Mouse (Mus musculus): ENCODE measurements around the gene Ctsw. TPM values are rescaled to one million over a fixed set of nuclear protein-coding genes. Genes with fewer than 3 reads are reported as not detected.
A peak's percentile ranks its signal among the peaks of the same experiment; 100 is the strongest.

The Ctsw gene
- polyA plus RNA-seq, 1 experiment from 2014 or later = 0.53 TPM

DNA sequence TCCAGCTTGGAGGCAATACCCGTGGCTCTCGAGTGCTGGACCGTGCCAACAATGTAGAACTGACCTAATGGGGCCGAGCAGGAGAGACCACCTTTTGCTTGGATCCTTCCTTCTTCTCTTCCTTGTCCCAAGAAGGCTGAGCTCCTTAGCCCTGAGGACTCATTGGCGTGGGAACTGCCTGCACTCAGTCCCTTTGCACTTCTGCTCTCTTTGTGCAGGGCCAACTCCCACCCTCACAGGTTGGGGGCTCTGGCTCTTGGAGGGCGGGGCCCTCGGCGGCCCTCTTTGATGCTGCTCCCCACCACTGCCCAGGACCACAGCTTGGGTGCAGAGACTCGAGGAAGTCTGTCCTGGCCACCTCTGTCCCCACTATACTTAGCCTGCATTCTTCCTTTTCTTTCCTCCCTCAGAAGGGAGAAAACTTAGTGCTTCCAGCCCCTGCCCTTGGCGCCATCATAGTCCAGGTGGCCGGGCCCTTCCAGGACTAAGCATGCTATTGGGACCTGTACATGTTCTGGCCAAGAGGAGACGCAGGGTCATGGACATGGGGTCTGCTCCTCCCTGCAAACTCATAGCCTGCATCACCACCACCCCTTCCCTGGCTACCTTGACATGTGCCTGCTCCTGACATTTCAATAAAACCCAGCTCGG lies 41.5 kb downstream of the Ctsw start:
- H3K9ac ChIP-seq = peak overlapping the region; percentile 90
- 86% methylated on average over 13 of the region's 13 CpGs for WGBS (ENCODE audit: insufficient replicate concordance)
- 0 out of 2 replicates have a peak overlapping the region, but pooled peaks have one; percentile 82 for H3K4me3 ChIP-seq (replicated peaks)
- H3K4me1 ChIP-seq (replicated peaks) = peaks cover 41% of the 10 kb centered on the region
- ATAC-seq (ENCODE audit: low read depth) = no peak
- no peaks in the 10 kb centered on the region for H3K9me3 ChIP-seq (replicated peaks)
- peaks cover 30% of the 10 kb centered on the region for H3K36me3 ChIP-seq
- no peaks in the 10 kb centered on the region for H3K27me3 ChIP-seq
- no peak overlapping the region for H3K27ac ChIP-seq
- DNase-seq = no peak
- peak overlapping the region; percentile 81; the same call in 1 of the 2 replicates for H3K4me2 ChIP-seq

DNA sequence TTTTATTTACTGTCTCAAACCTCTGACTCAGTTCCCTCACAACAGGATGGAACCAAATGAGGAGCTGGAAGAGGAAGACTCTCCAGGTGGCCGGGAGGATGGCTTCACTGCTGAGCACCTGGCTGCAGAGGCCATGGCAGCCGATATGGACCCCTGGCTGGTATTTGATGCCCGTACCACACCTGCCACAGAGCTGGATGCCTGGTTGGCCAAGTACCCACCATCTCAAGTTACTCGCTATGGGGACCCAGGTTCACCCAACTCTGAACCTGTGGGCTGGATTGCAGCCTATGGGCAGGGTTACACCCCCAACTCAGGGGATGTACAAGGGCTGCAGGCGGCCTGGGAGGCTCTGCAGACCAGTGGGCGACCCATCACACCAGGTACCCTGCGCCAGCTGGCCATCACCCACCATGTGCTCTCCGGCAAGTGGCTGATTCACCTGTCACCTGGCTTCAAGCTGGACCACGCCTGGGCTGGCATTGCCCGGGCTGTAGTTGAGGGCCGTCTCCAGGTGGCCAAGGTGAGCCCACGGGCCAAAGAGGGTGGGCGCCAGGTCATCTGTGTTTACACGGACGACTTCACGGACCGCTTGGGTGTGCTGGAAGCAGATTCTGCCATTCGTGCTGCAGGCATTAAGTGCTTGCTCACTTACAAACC lies 42.3 kb downstream of the Ctsw start:
- H3K9ac ChIP-seq = peak overlapping the region; percentile 90
- H3K4me1 ChIP-seq (replicated peaks) = peaks cover 41% of the 10 kb centered on the region
- H3K4me2 ChIP-seq = peak overlapping the region; percentile 81
- no peaks in the 10 kb centered on the region for H3K9me3 ChIP-seq (replicated peaks)
- no peaks in the 10 kb centered on the region for H3K27me3 ChIP-seq
- 78% methylated on average over 18 of the region's 18 CpGs for WGBS (ENCODE audit: insufficient replicate concordance)
- DNase-seq = no peak
- H3K36me3 ChIP-seq = peaks cover 33% of the 10 kb centered on the region
- H3K4me3 ChIP-seq (replicated peaks) = peak overlapping the region; percentile 82
- no peak for ATAC-seq (ENCODE audit: low read depth)
- peak overlapping the region; percentile 89 for H3K27ac ChIP-seq

DNA sequence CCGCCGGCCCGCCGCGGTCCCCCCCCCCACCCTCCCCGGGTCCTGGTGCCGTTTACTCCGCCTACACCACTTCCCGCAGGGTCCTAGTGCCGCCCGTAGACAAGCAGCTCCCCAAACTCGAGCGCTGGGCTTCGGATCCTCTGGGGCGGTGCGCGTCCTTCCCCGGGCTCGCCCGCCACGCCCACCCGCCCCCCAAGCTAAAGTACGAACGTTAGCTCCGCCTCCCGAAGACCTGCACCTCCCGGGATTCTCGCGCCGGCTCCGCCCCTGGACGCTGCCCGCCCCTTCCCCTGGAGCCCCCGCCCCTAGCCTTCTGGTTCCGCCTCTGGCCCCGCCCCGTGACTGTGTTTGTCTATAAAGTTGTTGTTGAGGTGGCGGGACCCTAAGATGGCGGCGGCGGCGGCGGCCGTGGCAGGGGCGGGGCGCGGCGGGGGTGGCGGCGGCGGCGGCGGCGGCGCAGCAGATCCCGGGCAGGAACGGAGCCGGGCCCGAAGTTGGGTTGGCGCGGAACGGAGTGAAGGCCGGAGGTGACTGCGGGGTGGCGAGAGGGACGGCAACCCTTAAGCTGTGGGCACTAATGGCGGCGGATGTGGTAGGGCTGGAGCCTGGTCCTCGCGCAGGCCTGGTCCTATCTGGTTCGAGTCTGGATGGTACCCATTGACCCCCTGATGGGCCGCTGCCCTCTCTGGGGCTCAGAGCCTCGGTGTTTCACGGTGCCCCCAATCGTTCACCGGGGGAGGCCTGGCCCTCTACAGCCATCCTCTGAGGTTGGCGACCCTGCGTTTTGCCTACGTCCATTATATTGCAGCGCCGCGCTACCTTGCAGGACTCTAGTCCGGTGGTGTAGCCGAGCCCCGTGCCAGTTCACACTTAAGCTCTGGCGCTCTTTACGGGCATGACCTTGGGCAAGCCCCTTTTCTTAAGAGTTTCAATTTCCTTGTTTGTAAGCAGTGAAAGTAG lies 43.2 kb downstream of the Ctsw start, which contains the start of the genes Drap1 and AI837181:
TSS of gene Drap1 (minus strand) at position 198 of the 960 bp plus-strand sequence.
TSS of gene AI837181 (plus strand) at position 363 of the 960 bp plus-strand sequence.
- WGBS (ENCODE audit: insufficient replicate concordance) = 2% methylated on average over 77 of the region's 87 CpGs
- Histone ChIP-seq H3K9ac (peak within 1 kb of the TSS; percentile 90), H3K36me3 (peaks cover 43% of the 10 kb centered on the region), H3K27ac (peak within 1 kb of the TSS; percentile 91), H3K4me3 (replicated peaks) (peak within 1 kb of the TSS; percentile 82), H3K4me2 (peak within 1 kb of the TSS; percentile 96), H3K27me3 (no peaks in the 10 kb centered on the region), H3K9me3 (replicated peaks) (no peaks in the 10 kb centered on the region), H3K4me1 (replicated peaks) (peaks cover 49% of the 10 kb centered on the region)
- DNase-seq = peak; percentile 87
- ATAC-seq (ENCODE audit: low read depth) = peak; percentile 85

DNA sequence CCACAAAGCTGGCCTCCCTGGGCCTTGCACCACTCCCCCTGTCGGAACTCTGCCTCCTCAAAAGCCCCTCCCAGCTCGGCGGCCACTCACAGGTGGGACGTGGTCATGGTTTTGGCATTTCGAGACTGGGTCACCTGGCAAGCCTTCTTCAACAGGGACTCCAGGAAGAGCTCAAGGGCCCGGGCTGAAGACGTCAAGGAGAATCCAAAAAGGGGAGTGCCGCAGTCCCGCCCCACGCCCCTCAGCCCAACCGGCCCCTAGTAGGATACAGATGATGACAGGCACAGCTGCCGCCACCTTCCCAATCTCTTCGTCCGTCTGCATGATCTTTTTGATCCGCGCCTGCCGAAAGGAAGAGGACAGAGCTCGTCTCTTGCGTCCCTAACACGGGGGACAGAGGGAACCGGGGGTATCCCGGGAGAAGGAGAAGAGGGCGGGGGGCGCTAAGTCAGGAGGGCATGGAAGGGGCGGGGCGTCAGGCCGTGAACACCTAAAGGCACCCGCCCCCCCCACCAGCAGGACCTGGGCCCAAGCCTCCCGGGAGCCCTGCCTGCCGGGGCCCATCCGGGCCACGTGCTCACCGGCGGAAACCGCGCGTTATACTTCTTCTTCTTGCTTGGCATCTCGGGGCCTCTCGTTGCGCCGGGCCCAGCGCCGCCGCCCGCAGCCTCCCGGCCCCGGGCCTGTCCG lies 44.1 kb downstream of the Ctsw start:
- H3K9ac ChIP-seq = peak overlapping the region; percentile 84
- 2% methylated on average over 46 of the region's 48 CpGs for WGBS (ENCODE audit: insufficient replicate concordance)
- H3K27me3 ChIP-seq = no peaks in the 10 kb centered on the region
- DNase-seq (peak; percentile 59), ATAC-seq (ENCODE audit: low read depth) (peak; percentile 57)
- peak overlapping the region; percentile 82 for H3K4me3 ChIP-seq (replicated peaks)
- peak overlapping the region; percentile 91 for H3K27ac ChIP-seq
- H3K9me3 ChIP-seq (replicated peaks) = no peaks in the 10 kb centered on the region
- peak overlapping the region; percentile 96 for H3K4me2 ChIP-seq
- H3K4me1 ChIP-seq (replicated peaks) = peaks cover 52% of the 10 kb centered on the region
- peaks cover 48% of the 10 kb centered on the region for H3K36me3 ChIP-seq

DNA sequence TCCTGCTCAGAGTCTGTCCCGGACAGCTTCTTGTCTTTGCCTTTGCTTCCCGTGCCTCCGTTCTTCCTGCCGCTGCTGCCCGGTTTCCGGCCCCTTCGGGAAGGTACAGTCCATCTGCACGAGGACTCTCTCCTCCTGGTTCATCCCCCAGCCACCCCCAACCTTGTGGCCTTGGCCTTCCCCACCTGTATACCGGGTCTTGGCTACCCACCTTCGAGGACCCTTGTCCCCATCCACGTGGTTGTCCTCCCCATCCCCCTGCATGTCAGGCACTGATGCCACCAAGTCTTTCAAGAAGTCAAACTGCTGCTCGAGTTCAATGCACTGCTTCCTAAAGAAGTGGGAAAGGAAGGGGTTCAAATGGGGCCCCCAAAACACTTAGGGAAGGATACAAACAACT lies 44.7 kb downstream of the Ctsw start:
- DNase-seq = no peak
- H3K9me3 ChIP-seq (replicated peaks) = no peaks in the 10 kb centered on the region
- H3K27me3 ChIP-seq = no peaks in the 10 kb centered on the region
- peak overlapping the region; percentile 91 for H3K27ac ChIP-seq
- H3K4me2 ChIP-seq = peak overlapping the region; percentile 96
- peaks cover 52% of the 10 kb centered on the region for H3K4me1 ChIP-seq (replicated peaks)
- H3K36me3 ChIP-seq = peaks cover 48% of the 10 kb centered on the region
- H3K9ac ChIP-seq = peak overlapping the region; percentile 84
- 60% methylated on average over 12 of the region's 12 CpGs for WGBS (ENCODE audit: insufficient replicate concordance)
- H3K4me3 ChIP-seq (replicated peaks) = peak overlapping the region; percentile 82
- ATAC-seq (ENCODE audit: low read depth) = no peak

DNA sequence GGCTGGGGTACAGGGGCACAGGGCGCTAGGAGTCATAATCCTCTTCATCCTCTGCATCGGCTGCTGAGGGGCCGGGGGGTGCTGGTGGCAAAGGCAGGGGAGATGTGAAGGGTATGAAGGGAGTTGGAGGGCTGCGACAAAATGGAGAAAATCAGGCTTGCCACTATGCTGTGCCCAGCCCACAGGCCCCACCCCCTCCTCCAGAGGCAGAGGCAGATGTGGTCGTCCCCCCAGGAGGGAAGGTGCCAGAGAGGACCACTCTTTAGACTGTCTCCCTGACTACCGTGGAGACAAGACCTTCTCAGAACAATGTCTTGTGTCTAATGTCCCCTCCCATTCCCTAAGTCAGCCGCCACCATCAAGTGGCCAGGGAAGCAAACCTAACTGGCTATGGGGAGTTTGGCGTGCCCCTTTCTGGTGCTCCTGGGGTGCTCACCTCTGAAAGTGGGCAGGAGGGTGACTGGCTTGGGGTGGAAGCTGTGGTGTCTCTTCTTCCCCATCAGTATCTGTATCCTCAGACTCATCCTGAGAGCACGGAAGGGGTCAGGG lies 45.3 kb downstream of the Ctsw start:
- no peaks in the 10 kb centered on the region for H3K27me3 ChIP-seq
- H3K4me1 ChIP-seq (replicated peaks) = peaks cover 51% of the 10 kb centered on the region
- WGBS (ENCODE audit: insufficient replicate concordance) = 87% methylated on average over 9 of the region's 9 CpGs
- H3K4me2 ChIP-seq = peak overlapping the region; percentile 96
- H3K4me3 ChIP-seq (replicated peaks) = peak overlapping the region; percentile 82; the same call in 1 of the 2 replicates
- H3K9ac ChIP-seq = peak overlapping the region; percentile 84; the same call in 1 of the 2 replicates
- no peaks in the 10 kb centered on the region for H3K9me3 ChIP-seq (replicated peaks)
- H3K36me3 ChIP-seq = peaks cover 53% of the 10 kb centered on the region
- DNase-seq (no peak), ATAC-seq (ENCODE audit: low read depth) (no peak)
- H3K27ac ChIP-seq = peak overlapping the region; percentile 91; the same call in 1 of the 2 replicates

DNA sequence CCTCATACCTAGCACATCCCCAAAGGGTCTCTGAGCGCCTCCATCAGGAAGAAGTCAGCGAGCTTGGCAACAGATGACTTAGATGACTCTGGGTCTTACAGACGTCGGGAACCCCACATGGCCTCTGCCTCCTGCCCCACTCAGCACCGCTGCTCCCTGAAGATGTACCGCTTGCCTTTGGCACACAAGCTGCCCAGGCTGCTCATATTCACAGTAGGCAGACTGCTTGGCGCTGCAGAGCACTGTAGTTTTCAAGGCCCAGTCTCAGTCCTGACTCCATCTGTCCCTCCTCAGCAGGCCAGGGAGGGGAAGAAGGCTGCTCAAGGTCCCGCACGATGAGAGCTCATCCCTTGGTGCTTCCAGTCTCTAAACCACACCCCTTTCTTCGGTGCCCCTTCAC lies 46.0 kb downstream of the Ctsw start:
- no peak for DNase-seq
- Histone ChIP-seq H3K4me3 (replicated peaks) (no peak overlapping the region), H3K27ac (no peak overlapping the region), H3K9me3 (replicated peaks) (no peaks in the 10 kb centered on the region), H3K27me3 (no peaks in the 10 kb centered on the region), H3K4me1 (replicated peaks) (peaks cover 47% of the 10 kb centered on the region), H3K9ac (no peak overlapping the region), H3K4me2 (no peak overlapping the region), H3K36me3 (peaks cover 52% of the 10 kb centered on the region)
- no peak for ATAC-seq (ENCODE audit: low read depth)
- 82% methylated on average over 10 of the region's 10 CpGs for WGBS (ENCODE audit: insufficient replicate concordance)

DNA sequence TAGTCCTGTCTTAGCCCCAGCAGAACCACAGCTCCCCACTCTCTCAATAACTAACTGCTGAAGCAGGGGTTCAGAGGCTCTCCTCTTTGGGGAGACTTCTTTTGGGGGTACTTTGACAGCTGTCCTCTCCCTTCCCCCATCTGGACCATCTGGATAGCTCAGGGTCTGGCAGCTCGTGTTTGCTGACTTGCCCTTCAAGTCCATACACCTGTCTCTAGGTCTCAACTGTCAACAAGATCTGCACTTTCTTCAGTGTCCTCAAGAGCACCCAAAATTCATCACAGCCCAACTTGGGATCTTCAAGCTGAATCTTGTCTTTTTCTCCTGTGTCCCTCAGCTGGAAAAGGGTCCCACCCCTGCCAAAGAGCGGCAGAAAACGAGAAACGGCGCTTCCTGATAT lies 46.5 kb downstream of the Ctsw start:
- no peak overlapping the region for H3K4me2 ChIP-seq
- DNase-seq (no peak), ATAC-seq (ENCODE audit: low read depth) (no peak)
- H3K4me3 ChIP-seq (replicated peaks) = no peak overlapping the region
- H3K9me3 ChIP-seq (replicated peaks) = no peaks in the 10 kb centered on the region
- no peak overlapping the region for H3K27ac ChIP-seq
- H3K4me1 ChIP-seq (replicated peaks) = peaks cover 42% of the 10 kb centered on the region
- WGBS (ENCODE audit: insufficient replicate concordance) = 83% methylated on average over 5 of the region's 5 CpGs
- H3K36me3 ChIP-seq = peaks cover 47% of the 10 kb centered on the region
- no peaks in the 10 kb centered on the region for H3K27me3 ChIP-seq
- no peak overlapping the region for H3K9ac ChIP-seq

DNA sequence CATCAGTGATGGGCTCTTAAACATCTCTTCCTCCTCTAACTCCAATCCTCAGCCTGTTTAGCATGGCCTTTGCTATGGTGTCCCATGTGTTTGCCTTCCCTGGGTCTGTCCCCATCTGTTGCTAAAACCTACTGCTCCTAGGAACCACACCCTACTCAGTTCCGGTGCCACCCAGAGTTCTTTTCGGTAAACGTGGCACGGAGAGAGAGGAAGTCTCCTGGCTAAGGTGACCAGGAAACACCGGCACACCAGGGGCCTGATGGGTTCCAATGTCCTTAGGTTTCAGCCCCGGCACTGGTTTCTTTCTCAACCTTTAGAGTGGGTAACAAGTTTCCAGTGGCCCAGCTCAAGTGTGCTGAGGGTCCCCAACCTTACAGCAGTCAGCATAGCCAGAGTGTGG lies 47.7 kb downstream of the Ctsw start:
- ATAC-seq (ENCODE audit: low read depth) (no peak), DNase-seq (no peak)
- Histone ChIP-seq H3K36me3 (peaks cover 39% of the 10 kb centered on the region), H3K9ac (0 out of 2 replicates have a peak overlapping the region, but pooled peaks have one; percentile 13), H3K9me3 (replicated peaks) (no peaks in the 10 kb centered on the region), H3K4me3 (replicated peaks) (no peak overlapping the region), H3K27me3 (no peaks in the 10 kb centered on the region), H3K4me1 (replicated peaks) (peaks cover 30% of the 10 kb centered on the region), H3K4me2 (no peak overlapping the region), H3K27ac (no peak overlapping the region)
- 78% methylated on average over 6 of the region's 6 CpGs for WGBS (ENCODE audit: insufficient replicate concordance)

DNA sequence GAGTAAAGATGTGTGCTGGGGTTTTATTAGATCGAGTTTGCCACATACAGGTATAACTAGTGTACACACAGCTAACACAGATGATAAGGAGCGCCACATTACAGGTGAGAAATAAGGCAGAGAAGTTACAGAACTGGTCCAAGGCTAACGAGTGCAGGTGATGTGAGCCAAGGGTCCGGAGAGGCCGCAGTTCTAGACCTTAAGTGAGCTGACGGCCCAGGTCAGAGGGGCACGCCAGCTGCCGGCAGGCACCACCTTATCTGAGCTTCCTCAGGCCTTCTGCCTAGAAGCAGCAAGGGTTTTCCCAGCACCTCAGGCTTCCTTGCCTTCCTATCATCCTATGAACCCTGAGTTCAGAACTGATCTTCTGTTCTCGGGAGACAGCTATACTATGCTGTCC lies 48.7 kb downstream of the Ctsw start:
- Histone ChIP-seq H3K4me1 (replicated peaks) (peaks cover 30% of the 10 kb centered on the region), H3K9me3 (replicated peaks) (no peaks in the 10 kb centered on the region), H3K4me2 (no peak overlapping the region), H3K27me3 (no peaks in the 10 kb centered on the region), H3K4me3 (replicated peaks) (no peak overlapping the region), H3K27ac (no peak overlapping the region), H3K36me3 (peaks cover 39% of the 10 kb centered on the region), H3K9ac (no peak overlapping the region)
- WGBS (ENCODE audit: insufficient replicate concordance) = 54% methylated on average over 9 of the region's 9 CpGs
- no peak for DNase-seq
- ATAC-seq (ENCODE audit: low read depth) = no peak

All from liver, embryonic 13.5 days (tissue).